Mouse (Mus musculus): ENCODE measurements at regions not wholly inside any gene's neighbourhood (a gene's known extent, or its start where the extent isn't known, plus 50 kb on each side); places are given as distances from the start of the nearest gene placed in this dataset.

- no peak for TF ChIP-seq POLR2A (IDR thresholded peaks at IDR 0.05; ENCODE audit: insufficient read depth, low read depth, low read length)
- no peak for TF ChIP-seq CTCF (IDR thresholded peaks at IDR 0.05; ENCODE audit: insufficient read depth, low read depth, low read length)
These were observed 91.3 kb upstream of the Otud4 start for GRCm38 (mm10) chr8:79548156-79548555.

All from olfactory bulb, adult 2 months (tissue).